Mouse (Mus musculus) ovary, postnatal 10 days (tissue): ENCODE measurements around the gene Slf2.
A peak's percentile ranks its signal among the peaks of the same experiment; 100 is the strongest.

ENCODE experiments used
- DNase-seq: peaks from one replicate; pipeline ENCODE4 v3.0.0; 2022; ENCODE audit warnings: low spot score

The Slf2 gene

GRCm38 (mm10) chr19:44984420-44984819 lies 53.5 kb downstream of the Slf2 start:
- DNase-seq, result no peak

DNA sequence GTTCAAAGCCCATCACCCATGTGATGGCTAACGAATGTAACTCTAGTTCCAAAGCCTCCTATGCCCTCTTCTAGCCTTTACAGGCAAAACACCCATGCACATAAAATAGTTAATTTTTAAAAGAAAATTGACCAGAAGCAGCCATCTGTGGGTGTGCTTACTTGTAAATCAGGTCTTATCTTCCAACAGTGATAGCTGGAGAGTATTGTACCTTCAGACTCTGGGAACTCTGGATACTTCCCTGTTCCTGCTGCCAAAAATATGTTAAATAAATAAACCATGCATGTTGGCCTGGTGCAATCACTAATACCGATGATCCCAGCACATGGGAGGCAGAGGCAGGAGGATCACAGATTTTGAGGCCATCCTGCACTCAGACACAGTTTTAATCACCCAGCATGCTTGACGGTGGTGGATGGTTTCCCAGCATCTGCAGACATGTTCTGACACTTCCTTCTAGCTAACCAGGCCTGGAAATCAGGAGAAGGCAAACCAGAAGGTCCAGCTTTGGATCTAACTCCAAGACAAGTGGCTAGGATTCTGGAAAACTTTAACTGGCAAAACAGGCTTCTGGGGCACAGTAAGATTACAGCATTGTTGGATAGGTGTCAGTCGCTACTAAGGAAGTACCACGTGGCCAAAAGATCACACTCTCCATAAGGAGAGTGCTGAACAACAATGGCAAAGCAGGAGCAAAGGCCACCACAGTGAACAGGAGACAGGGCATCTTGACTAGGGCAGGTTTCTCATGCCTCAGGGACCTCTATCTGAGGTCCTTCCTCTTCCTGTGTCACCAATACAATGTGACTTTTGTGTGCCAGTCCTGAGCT lies 54.4 kb downstream of the Slf2 start:
- no peak for DNase-seq

GRCm38 (mm10) chr19:44987004-44987403 lies 56.1 kb downstream of the Slf2 start:
- no peak for DNase-seq

GRCm38 (mm10) chr19:44987851-44988250 lies 56.9 kb downstream of the Slf2 start:
- DNase-seq, result no peak

DNA sequence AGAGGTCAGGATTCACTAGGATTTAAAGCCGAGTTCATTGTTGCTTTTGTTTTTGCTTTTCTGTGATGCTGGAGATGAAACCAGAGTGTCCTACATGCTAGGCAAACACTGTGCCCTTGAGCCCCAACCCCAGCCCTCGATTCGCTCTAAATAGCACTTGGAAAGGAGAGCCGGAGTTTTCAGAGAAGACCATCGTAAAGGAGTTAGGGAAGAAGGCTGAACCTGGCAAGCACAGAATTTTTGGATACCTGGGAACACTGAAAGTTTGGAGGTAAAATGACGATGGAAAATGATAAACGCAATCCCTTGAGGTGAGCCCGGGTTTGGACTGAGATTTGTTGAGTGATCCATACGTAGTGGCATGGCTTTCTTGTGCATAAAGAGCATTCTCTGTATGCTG lies 57.4 kb downstream of the Slf2 start:
- no peak for DNase-seq

- DNase-seq, result no peak
Observed at GRCm38 (mm10) chr19:44988831-44989566, 58.0 kb downstream of the Slf2 start, which contains the start of gene Sema4g. TSS of gene Sema4g (plus strand) at chr19:44989101.

DNA sequence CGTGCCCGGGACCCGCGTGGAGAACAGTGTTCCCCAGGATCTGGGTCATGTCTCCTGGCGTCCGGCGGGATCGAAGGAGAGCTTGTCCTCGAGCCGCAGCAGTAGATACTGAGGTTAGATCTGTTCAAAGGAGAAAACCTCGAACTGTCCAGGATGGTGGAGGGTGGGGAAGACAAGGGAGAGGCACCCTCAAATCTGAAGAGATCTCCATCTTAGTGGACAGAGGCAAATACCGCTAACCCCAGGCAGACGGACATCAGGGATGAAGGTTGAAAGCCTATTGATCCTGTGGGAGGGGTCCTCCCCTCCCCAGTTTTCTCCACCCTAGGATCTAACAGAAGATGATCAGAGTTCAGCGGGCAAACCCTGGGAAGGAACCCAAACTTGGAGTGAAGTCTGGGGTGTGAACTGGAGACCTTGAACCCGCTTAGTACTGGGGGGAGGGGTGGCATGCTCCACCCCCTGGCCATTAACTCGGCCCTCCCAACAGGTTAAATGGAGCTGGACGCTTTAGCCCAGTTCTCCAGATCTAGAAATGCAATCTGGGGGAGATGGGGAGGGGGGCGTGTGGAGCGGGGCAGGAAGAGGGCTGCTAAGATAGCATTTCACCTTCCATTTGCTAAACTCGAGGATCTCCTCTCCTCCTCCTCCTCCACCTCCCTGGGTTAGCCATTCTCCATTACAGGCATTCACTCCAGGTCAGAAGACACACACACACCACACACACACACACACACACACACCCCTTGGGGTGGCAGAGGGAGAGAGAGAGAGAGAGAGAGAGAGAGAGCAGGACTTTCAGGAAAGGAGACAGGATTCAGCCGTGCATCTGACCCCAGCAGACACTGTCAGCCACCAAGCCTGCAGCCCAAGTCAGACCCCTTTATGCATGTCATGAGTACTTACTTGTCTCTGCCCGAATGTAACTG lies 58.9 kb downstream of the Slf2 start:
- no peak for DNase-seq

DNA sequence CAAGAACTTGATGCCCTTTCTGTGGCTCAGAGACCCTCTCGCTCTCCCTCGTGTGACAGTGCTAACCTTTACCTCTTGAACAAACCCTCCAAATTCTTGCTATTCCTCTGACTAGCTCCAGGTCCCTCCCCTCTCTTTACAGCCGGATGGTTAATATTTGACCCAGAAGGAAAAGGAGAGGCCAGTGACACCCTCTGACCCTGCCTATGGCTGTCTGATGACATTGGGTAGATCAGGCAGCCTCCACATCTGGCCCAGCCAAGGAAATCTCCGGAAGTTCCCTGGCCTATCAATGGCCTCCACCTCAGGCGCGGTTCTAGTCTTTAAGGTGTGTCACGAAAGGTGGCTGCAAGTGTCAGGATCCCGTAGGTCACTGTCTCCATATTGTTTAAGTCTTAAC lies 60.1 kb downstream of the Slf2 start:
- DNase-seq, result no peak

DNA sequence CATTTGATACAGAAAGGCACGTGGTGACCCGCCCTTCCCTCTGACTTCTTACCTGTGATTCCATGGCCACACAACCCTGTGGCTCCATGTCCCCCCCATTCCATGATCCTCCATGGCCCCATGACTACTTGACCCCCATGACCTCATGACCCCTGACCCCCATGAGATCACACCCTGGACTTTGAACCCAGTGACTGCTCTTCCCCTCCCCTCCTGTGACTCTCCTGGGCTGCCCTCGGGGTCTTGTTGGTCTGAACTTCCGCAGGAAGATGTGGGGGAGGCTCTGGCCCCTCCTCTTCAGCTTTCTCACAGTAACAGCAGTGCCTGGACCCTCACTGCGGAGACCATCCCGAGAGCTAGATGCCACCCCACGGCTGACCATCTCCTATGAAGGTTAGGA lies 61.3 kb downstream of the Slf2 start:
- DNase-seq, result no peak

GRCm38 (mm10) chr19:44992712-44993111 lies 61.8 kb downstream of the Slf2 start:
- no peak for DNase-seq

DNA sequence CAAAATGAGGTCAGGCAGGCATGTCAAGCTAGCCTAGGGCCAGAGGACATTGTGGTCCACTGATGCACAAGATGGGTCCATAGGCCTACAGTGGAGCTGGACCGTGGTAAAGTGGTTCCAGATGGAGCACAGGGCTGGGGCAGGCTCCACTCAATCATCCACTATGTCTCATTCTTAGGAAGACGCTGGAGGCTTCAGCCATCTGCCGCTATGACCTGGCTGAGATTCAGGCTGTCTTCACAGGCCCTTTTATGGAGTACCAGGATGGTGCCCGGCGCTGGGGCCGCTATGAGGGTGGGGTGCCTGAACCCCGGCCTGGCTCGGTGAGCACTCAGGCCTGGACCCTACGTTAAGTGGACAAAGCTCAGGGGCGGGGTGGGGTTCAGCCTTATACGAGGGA lies 66.8 kb downstream of the Slf2 start:
- no peak for DNase-seq

- DNase-seq, result no peak
Observed at GRCm38 (mm10) chr19:44999647-45000046, 68.7 kb downstream of the Slf2 start.

DNA sequence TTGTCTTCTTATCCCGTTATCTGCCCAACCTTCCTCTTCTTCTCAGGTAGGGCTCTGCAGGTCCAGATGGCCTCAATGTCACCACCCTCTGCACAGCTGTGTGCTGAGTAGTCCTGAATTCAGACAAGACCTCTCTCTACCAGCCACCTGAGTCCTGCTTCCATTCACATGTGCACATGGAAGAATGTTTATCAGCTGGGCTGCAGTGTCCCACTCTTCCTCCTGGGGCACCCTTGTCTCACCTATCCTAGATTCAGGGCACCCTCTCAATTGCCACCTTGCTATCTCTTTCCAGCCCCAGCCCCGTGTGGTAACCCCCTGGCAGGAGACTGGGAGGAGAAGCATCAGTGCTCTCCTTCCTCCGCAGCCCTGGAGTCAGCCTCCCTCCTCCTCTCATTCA lies 71.3 kb downstream of the Slf2 start:
- DNase-seq, result no peak

DNA sequence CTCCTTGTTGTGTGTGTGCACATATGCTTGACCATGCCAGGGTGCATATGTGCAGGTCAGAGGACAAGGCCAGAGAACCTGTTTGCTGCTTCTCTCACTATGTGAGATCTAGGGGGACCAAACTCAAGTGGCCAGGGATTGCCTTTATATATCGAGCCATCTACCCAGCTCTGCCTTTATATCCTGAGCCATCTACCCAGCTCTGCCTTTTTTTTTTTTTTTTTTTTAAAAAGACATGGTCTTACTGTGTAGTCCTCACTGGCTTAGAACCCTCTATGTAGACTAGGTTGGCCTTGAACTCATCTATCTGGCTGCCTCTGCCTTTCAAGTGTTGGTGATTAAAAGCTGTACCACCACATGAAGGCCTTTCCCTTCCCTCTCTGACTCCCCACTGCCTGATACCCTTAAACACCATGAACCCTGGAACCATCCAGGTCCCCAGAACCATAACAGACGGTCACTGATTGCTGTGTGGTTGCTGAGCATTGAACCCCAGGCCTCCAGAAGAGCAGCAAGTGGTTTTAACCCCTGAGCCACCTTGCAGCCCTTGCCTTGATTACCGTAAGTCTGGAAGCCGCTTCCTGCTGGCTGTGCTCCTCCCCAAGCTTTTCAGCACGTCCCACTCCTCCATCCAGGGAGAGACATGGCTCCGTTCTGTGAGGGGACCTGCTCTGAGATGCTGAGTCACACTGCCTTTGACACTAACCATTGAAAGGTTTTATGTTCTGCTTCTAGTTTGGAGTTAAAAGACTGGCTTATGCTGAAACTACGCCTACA lies 73.0 kb downstream of the Slf2 start:
- DNase-seq, result no peak

GRCm38 (mm10) chr19:45005444-45005843 lies 74.5 kb downstream of the Slf2 start, which contains the start of gene Twnk:
TSS of gene Twnk (plus strand) at chr19:45005663.
- no peak for DNase-seq

DNA sequence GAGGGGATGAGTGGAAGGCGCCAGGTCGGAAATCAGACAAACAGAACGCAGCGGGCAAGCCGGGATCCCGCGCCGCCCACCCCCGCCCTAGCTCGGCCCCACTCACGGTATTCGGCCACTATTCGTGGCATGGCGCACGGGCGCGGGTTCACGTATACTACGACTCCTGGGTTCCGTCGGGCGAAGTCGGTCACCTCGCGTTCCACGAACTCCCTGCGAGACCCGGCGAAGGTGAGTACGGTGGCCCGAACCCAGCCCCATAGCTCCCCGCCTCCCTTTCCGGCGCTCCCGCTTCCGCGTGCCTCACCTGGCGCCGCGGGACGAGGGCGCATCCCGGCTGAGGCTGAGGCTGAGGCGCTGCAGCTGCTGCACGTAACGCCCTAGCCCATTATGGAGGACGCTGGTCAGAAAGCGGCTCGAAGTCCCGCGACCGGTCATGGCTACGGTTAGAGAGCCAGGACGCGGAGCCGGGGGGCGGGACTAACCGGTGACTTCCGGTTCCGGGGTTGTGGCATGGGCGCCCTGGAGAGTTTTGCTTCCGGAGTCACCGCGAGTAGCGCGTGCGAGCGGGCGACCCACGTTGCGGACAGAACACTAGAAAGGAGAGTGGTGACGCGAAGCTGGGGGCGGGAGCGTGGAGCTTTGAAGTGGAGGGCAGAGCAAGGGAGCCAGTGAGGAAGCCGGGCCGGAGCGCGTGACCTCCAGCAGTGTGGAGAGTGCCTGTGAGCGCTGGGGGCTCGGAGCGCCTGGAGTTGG lies 75.2 kb downstream of the Slf2 start, which contains the start of gene Mrpl43:
Mrpl43 (minus strand) TSS at position 486 of the 756 bp plus-strand sequence.
- peak; percentile 91 for DNase-seq

- no peak for DNase-seq
Observed at GRCm38 (mm10) chr19:45007021-45007420, 76.1 kb downstream of the Slf2 start.

- DNase-seq, result no peak
Observed at GRCm38 (mm10) chr19:45007425-45008191, 76.7 kb downstream of the Slf2 start.

DNA sequence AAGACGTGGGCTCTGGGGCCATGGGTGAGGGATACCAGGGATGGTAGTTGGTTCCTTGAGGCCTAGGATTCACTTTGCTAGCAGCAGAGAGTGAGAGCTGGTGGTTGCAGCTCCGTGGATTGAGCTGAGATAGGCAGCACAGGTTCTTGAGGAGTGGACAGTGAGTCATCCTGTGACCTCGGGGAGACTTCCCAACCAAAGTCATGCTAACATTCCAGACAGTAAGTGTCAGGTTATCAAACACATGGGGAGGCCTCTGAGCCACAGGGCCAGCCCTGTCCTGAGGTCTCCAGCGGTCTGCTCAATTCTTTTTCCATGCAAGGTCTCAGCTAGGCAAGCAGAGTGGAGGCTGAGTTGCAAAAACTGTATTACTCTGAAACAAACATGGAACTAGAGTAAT lies 79.7 kb downstream of the Slf2 start:
- DNase-seq, result no peak

GRCm38 (mm10) chr19:45012219-45012618 lies 81.3 kb downstream of the Slf2 start:
- no peak for DNase-seq
